Comparison of ENCODE assay signal across 8 mouse cellular contexts in the genomic region with DNA sequence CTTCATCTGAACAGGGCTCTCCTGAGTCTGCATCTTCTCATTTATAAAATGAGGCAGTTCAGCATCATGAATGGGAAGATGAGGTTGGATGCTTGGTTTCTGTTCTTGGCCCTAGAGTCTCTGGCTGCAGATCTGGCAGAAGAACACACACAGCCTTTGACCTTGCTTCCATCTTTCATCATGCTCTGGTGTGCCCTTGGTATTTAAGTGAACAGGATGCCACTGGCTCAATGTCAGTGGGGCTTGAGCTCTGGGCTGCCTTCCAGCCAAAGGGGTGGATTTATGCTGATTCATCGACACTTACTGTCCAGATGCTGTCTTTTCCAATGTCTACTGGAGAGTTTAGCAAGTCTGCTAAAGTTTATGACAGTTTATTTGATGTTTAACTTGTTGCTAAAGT.
DNase-seq lines count a peak whose midpoint lies in the region.

No protein-coding gene starts in this region.

- DNase-seq in gastrocnemius, adult 18-20 months (ENCODE audit: low spot score): peak; percentile 4
- no peak for DNase-seq in gastrocnemius, adult 8-10 months (ENCODE audit: low spot score in 2 of 2)
- peak; percentile 81 for DNase-seq in NIH3T3 (ENCODE audit: low read depth)
- peak; percentile 18 for DNase-seq in gastrocnemius, postnatal 25 days
- DNase-seq in kidney, postnatal 4 days: peak; percentile 50 to 69
- DNase-seq in embryo, embryonic 10.5 days (ENCODE audit: low spot score): no peak
- DNase-seq in thymus, postnatal 14 days: no peak
- no peak for DNase-seq in frontal cortex, postnatal 14 days (ENCODE audit: low spot score in 2 of 2)

Comparison
In these comparisons a context has a peak if more than half of its experiments do, and no peak if none do; other contexts are left out.
1. DNase-seq: peak in gastrocnemius, adult 18-20 months (single experiment), NIH3T3 (single experiment), gastrocnemius, postnatal 25 days (single experiment) and kidney, postnatal 4 days (2 of 2); none in gastrocnemius, adult 8-10 months (0 of 2), embryo, embryonic 10.5 days (single experiment), thymus, postnatal 14 days (single experiment) and frontal cortex, postnatal 14 days (0 of 2).